Mouse (Mus musculus): ENCODE data around the gene Mospd3.

DNA sequence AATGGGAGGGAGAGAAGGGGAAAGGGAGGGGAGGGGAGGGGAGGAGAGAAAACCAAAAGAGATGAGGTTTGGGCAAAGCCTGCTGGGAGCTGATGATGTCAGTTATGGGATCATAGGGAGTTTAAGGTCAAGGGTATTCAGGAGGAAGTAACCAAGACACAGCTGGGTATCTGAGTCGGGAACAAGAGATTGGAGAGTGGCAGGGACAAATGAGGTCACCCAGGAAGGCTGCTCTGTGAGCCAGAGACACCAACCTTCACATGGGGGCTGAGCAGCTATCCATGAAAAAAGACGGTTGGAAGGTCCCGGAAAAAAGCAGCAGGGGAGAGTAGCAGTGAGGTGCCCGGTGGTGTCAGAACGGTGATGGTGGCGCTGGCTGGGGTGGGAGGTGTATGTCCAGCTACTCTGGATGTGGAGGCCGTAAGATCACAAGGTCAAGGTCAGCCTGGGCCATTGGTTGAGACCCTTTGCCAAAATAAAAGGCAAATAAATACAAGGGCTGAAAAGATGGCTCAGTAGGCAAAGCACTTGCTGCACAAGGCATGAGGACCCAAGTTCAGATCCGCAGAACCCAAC, 32.5 kb downstream of the Mospd3 start:
- no peak for TF ChIP-seq CTCF (IDR thresholded peaks at IDR 0.05; ENCODE audit: insufficient read depth, low read length)
- no peak for TF ChIP-seq POLR2A (IDR thresholded peaks at IDR 0.05; ENCODE audit: borderline replicate concordance, extremely low read depth, low read depth, low read length)
